Mouse (Mus musculus): ENCODE measurements around the gene Xrra1. TPM values are rescaled to one million over a fixed set of nuclear protein-coding genes. Genes with fewer than 3 reads are reported as not detected.

Gene Xrra1
- polyA plus RNA-seq, 1 experiment from 2014 or later = 1.1 TPM

DNA sequence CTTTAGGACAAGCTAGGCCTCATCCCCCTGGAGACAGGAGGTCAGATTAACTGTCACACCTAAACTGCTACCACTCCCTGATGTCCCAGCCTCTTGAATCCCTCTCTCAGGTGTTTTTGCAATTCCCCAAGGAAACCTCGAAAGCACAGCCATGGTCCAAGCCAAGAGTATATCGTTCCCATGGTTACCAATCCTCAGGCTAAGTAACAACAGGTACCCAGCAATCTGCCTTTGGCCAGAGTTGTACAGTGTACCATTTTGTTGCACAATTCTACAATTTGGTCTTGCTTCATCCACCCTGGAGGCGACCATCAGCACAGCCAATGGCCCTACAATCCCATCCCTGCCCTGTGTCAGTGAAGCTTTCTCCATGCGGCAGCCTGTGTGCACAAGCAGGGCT, 38.0 kb downstream of the Xrra1 start:
- DNase-seq (ENCODE audit: low spot score) (no peak), ATAC-seq (no peak)
- Histone ChIP-seq H3K4me2 (replicated peaks; ENCODE audit: low read depth, low read length) (no peak overlapping the region), H3K36me3 (ENCODE audit: insufficient read depth, low read length) (no peaks in the 10 kb centered on the region), H3K9ac (replicated peaks; ENCODE audit: low read depth) (no peak overlapping the region), H3K27me3 (replicated peaks; ENCODE audit: insufficient read depth, low read length) (no peaks in the 10 kb centered on the region), H3K27ac (ENCODE audit: low read length) (no peak overlapping the region), H3K9me3 (ENCODE audit: low read length) (no peaks in the 10 kb centered on the region), H3K4me1 (ENCODE audit: insufficient read depth, low read depth, low read length) (no peaks in the 10 kb centered on the region), H3K4me3 (ENCODE audit: low read depth, low read length) (no peak overlapping the region)
- no peak for TF ChIP-seq EP300 (IDR thresholded peaks at IDR 0.05)
- no peak for TF ChIP-seq CTCF (IDR thresholded peaks at IDR 0.05)
- 79% methylated on average over 4 of the region's 4 CpGs for WGBS

DNA sequence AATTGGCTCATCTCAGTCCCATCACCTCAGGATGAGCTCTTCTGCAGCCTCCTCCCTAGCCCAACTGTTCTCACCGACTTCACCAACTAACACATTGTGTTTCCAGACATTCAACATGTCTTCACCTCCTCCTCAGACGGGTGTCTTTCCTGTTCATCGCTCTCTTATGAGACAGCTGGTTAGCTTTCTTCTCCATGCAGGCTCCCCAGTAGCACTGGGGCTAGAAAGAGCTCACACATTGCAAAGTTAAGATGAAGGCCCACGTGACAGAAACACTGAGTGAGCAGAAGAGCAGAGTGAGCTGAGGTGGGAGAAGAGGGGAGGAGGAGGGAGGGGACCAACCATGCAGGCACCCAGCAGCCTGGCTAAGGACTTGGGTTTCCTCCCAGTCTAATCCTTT, 43.3 kb downstream of the Xrra1 start:
- TF ChIP-seq CTCF (IDR thresholded peaks at IDR 0.05) = no peak
- no peak for TF ChIP-seq EP300 (IDR thresholded peaks at IDR 0.05)
- WGBS = 56% methylated on average over 4 of the region's 4 CpGs
- Histone ChIP-seq H3K36me3 (ENCODE audit: insufficient read depth, low read length) (no peaks in the 10 kb centered on the region), H3K9me3 (ENCODE audit: low read length) (no peaks in the 10 kb centered on the region), H3K27me3 (replicated peaks; ENCODE audit: insufficient read depth, low read length) (no peaks in the 10 kb centered on the region), H3K4me1 (ENCODE audit: insufficient read depth, low read depth, low read length) (no peaks in the 10 kb centered on the region), H3K4me3 (ENCODE audit: low read depth, low read length) (no peak overlapping the region), H3K27ac (ENCODE audit: low read length) (no peak overlapping the region), H3K4me2 (replicated peaks; ENCODE audit: low read depth, low read length) (no peak overlapping the region), H3K9ac (replicated peaks; ENCODE audit: low read depth) (no peak overlapping the region)
- no peak for ATAC-seq
- no peak for DNase-seq (ENCODE audit: low spot score)

DNA sequence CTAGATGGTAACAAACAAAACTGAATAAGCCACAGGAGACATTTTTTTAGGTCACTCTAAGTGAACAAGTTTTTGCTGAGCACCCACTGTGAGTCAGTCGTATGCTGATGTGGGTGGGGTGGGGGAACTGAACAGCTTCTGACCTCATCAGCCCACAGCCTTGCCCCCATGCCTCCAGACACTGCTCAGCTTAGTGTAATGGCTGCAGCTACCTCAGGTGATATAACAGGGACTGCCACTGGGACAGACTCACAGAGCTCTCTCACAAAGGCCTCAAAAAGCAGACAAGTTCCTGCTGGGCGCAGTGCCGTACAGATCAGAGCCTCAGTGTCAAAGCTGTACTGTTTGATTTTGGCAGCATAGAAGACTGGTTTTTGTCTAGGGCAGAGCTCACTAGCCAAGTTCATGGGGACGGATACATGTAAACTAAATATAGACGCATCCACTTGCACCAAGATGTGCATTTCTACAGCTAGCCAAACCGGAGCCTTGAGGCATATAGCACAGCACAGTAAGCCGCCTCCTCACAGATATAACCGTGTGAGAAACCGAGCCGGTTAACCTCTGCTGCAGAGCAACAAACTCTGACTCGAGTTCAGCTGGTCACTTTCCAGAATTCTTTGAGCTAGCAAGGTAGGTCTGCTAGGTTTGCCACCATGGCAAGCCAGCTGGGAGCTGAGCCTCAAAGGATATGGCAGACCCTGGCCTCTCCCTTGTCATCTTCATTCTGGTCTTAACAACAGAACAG, 44.2 kb downstream of the Xrra1 start:
- H3K9me3 ChIP-seq (ENCODE audit: low read length) = no peaks in the 10 kb centered on the region
- no peak overlapping the region for H3K4me2 ChIP-seq (replicated peaks; ENCODE audit: low read depth, low read length)
- H3K36me3 ChIP-seq (ENCODE audit: insufficient read depth, low read length) = no peaks in the 10 kb centered on the region
- no peaks in the 10 kb centered on the region for H3K4me1 ChIP-seq (ENCODE audit: insufficient read depth, low read depth, low read length)
- ATAC-seq = no peak
- DNase-seq (ENCODE audit: low spot score) = no peak
- WGBS = 74% methylated on average over 11 of the region's 11 CpGs
- H3K27ac ChIP-seq (ENCODE audit: low read length) = no peak overlapping the region
- H3K27me3 ChIP-seq (replicated peaks; ENCODE audit: insufficient read depth, low read length) = no peaks in the 10 kb centered on the region
- TF ChIP-seq CTCF (IDR thresholded peaks at IDR 0.05) (no peak), EP300 (IDR thresholded peaks at IDR 0.05) (no peak)
- no peak overlapping the region for H3K4me3 ChIP-seq (ENCODE audit: low read depth, low read length)
- H3K9ac ChIP-seq (replicated peaks; ENCODE audit: low read depth) = no peak overlapping the region

- Histone ChIP-seq H3K4me3 (ENCODE audit: low read depth, low read length) (no peak overlapping the region), H3K9me3 (ENCODE audit: low read length) (no peaks in the 10 kb centered on the region), H3K27me3 (replicated peaks; ENCODE audit: insufficient read depth, low read length) (no peaks in the 10 kb centered on the region), H3K27ac (ENCODE audit: low read length) (no peak overlapping the region), H3K4me2 (replicated peaks; ENCODE audit: low read depth, low read length) (no peak overlapping the region), H3K36me3 (ENCODE audit: insufficient read depth, low read length) (no peaks in the 10 kb centered on the region), H3K4me1 (ENCODE audit: insufficient read depth, low read depth, low read length) (no peaks in the 10 kb centered on the region), H3K9ac (replicated peaks; ENCODE audit: low read depth) (no peak overlapping the region)
- ATAC-seq (no peak), DNase-seq (ENCODE audit: low spot score) (no peak)
- TF ChIP-seq EP300 (IDR thresholded peaks at IDR 0.05) (no peak), CTCF (IDR thresholded peaks at IDR 0.05) (no peak)
- WGBS = 40% methylated on average over 3 of the region's 3 CpGs
Measured at GRCm38 (mm10) chr7:99904421-99905005, 45.6 kb downstream of the Xrra1 start.

DNA sequence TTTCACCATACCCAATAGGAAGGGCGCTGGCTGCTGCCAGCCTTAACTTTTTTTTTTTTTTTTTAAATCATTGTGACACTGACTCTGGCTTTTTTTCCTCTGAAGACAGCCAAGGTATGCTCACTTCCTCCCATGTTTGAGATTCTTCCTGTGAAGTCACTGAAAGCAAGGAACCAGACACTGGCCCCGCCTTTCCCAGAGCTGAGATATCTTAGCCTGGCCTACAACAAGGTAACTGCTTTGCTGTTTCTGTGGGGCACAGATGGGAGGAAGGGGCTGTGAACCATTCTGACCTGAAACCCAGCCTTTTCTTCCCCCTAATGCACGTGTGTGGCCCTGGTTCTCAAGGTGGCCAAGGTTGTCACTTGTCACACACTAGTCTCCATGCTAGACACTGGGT, 47.4 kb downstream of the Xrra1 start:
- no peak for TF ChIP-seq CTCF (IDR thresholded peaks at IDR 0.05)
- TF ChIP-seq EP300 (IDR thresholded peaks at IDR 0.05) = no peak
- H3K9ac ChIP-seq (replicated peaks; ENCODE audit: low read depth) = no peak overlapping the region
- 79% methylated on average over 3 of the region's 3 CpGs for WGBS
- no peaks in the 10 kb centered on the region for H3K27me3 ChIP-seq (replicated peaks; ENCODE audit: insufficient read depth, low read length)
- H3K9me3 ChIP-seq (ENCODE audit: low read length) = no peaks in the 10 kb centered on the region
- no peak overlapping the region for H3K4me2 ChIP-seq (replicated peaks; ENCODE audit: low read depth, low read length)
- no peak overlapping the region for H3K27ac ChIP-seq (ENCODE audit: low read length)
- H3K4me1 ChIP-seq (ENCODE audit: insufficient read depth, low read depth, low read length) = no peaks in the 10 kb centered on the region
- H3K36me3 ChIP-seq (ENCODE audit: insufficient read depth, low read length) = no peaks in the 10 kb centered on the region
- DNase-seq (ENCODE audit: low spot score) (no peak), ATAC-seq (no peak)
- H3K4me3 ChIP-seq (ENCODE audit: low read depth, low read length) = no peak overlapping the region

GRCm38 (mm10) chr7:99907463-99907862, 48.5 kb downstream of the Xrra1 start:
- Histone ChIP-seq H3K9me3 (ENCODE audit: low read length) (no peaks in the 10 kb centered on the region), H3K9ac (replicated peaks; ENCODE audit: low read depth) (no peak overlapping the region), H3K27me3 (replicated peaks; ENCODE audit: insufficient read depth, low read length) (no peaks in the 10 kb centered on the region), H3K36me3 (ENCODE audit: insufficient read depth, low read length) (no peaks in the 10 kb centered on the region), H3K4me3 (ENCODE audit: low read depth, low read length) (no peak overlapping the region), H3K27ac (ENCODE audit: low read length) (no peak overlapping the region), H3K4me1 (ENCODE audit: insufficient read depth, low read depth, low read length) (no peaks in the 10 kb centered on the region), H3K4me2 (replicated peaks; ENCODE audit: low read depth, low read length) (no peak overlapping the region)
- ATAC-seq (no peak), DNase-seq (ENCODE audit: low spot score) (no peak)
- WGBS = 39% methylated on average over 3 of the region's 3 CpGs
- TF ChIP-seq EP300 (IDR thresholded peaks at IDR 0.05) = no peak
- no peak for TF ChIP-seq CTCF (IDR thresholded peaks at IDR 0.05)
